Mouse (Mus musculus): ENCODE measurements around the gene Golga3.

DNA sequence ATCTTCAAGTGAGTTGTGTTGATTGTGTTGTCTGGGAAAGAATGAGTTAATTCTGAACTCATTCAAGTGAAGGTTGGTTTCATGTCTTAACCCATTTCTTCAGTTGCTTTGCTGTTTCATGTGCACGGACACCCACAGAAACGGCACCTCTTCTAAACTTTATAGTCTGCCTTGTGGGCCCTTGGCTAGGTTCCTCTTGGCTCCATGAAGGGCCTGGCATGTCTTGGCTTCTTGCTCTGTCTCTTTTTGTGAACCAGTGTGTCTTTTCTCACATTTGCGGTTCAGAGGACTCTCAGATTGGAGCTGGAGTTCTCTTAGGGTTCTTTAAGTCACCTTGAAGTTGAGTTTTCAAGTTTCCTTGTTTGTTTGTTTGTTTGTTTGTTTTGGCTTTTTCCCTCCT is 48.6 kb downstream of the Golga3 start:
- TF ChIP-seq CTCF (conservative IDR thresholded peaks at IDR 0.05; ENCODE audit: low read length) = no peak
- TF ChIP-seq POU5F1 (IDR thresholded peaks at IDR 0.05; ENCODE audit: borderline replicate concordance, low read length) = no peak
- no peak for TF ChIP-seq NANOG (IDR thresholded peaks at IDR 0.05; ENCODE audit: borderline replicate concordance, low read length)
